Mouse (Mus musculus) kidney, adult 18-20 months (tissue): ENCODE results near the gene Cd69.

Source experiments
- DNase-seq: peaks from one replicate; pipeline ENCODE4 v3.0.0; 2021

Cd69 gene

GRCm38 (mm10) chr6:129275220-129275619, at the start of gene Cd69:
Gene Cd69 (minus strand): TSS chr6:129275436.
- no peak for DNase-seq

- no peak for DNase-seq
These were observed 44.1 kb upstream of the Cd69 start for GRCm38 (mm10) chr6:129319331-129319730.

- DNase-seq = no peak
These were observed 43.2 kb upstream of the Cd69 start for GRCm38 (mm10) chr6:129318395-129318794.

GRCm38 (mm10) chr6:129316463-129316862, 41.2 kb upstream of the Cd69 start:
- no peak for DNase-seq

- DNase-seq = no peak
These were observed 40.5 kb upstream of the Cd69 start for GRCm38 (mm10) chr6:129315698-129316097.

- no peak for DNase-seq
These were observed 39.5 kb upstream of the Cd69 start for GRCm38 (mm10) chr6:129314655-129315168.

- DNase-seq = no peak
These were observed 37.3 kb upstream of the Cd69 start for GRCm38 (mm10) chr6:129312499-129312898.

- no peak for DNase-seq
These were observed 28.9 kb upstream of the Cd69 start for GRCm38 (mm10) chr6:129304180-129304579.

GRCm38 (mm10) chr6:129288708-129289107, 13.5 kb upstream of the Cd69 start:
- no peak for DNase-seq

- no peak for DNase-seq
These were observed 9.3 kb upstream of the Cd69 start for GRCm38 (mm10) chr6:129284384-129285104.

GRCm38 (mm10) chr6:129283271-129283670, 8.0 kb upstream of the Cd69 start:
- DNase-seq = no peak

GRCm38 (mm10) chr6:129276483-129276882, 1.2 kb upstream of the Cd69 start:
- no peak for DNase-seq

GRCm38 (mm10) chr6:129275624-129276203, 478 bp upstream of the Cd69 start:
- DNase-seq = no peak

GRCm38 (mm10) chr6:129274476-129274875, 760 bp downstream of the Cd69 start:
- DNase-seq = no peak

GRCm38 (mm10) chr6:129273662-129274061, 1.6 kb downstream of the Cd69 start:
- no peak for DNase-seq

- no peak for DNase-seq
These were observed 8.7 kb downstream of the Cd69 start for GRCm38 (mm10) chr6:129266438-129267022.

- DNase-seq = no peak
These were observed 9.4 kb downstream of the Cd69 start for GRCm38 (mm10) chr6:129265821-129266220.

GRCm38 (mm10) chr6:129260940-129261339, 14.3 kb downstream of the Cd69 start:
- no peak for DNase-seq

GRCm38 (mm10) chr6:129260034-129260433, 15.2 kb downstream of the Cd69 start:
- DNase-seq = no peak

- no peak for DNase-seq
These were observed 19.2 kb downstream of the Cd69 start for GRCm38 (mm10) chr6:129256018-129256417.

GRCm38 (mm10) chr6:129254949-129255602, 20.2 kb downstream of the Cd69 start:
- peak; percentile 13 for DNase-seq

GRCm38 (mm10) chr6:129254314-129254713, 20.9 kb downstream of the Cd69 start:
- no peak for DNase-seq

- no peak for DNase-seq
These were observed 27.0 kb downstream of the Cd69 start for GRCm38 (mm10) chr6:129248243-129248642.

GRCm38 (mm10) chr6:129246992-129247391, 28.2 kb downstream of the Cd69 start:
- no peak for DNase-seq
